Mouse (Mus musculus): ENCODE measurements around the gene Mtus2. TPM values are rescaled to one million over a fixed set of nuclear protein-coding genes. Genes with fewer than 3 reads are reported as not detected.

Mtus2 gene
- polyA plus RNA-seq, 1 experiment from 2014 or later, result 7.4 TPM

- Histone ChIP-seq H3K27me3 (replicated peaks; ENCODE audit: control insufficient read depth, insufficient read depth, low read length) (no peaks in the 10 kb centered on the region), H3K4me2 (ENCODE audit: low read depth, low read length) (no peak overlapping the region), H3K36me3 (ENCODE audit: control insufficient read depth, insufficient read depth, low read length) (no peaks in the 10 kb centered on the region), H3K4me1 (ENCODE audit: control insufficient read depth, insufficient read depth, low read length) (no peaks in the 10 kb centered on the region), H3K27ac (replicated peaks; ENCODE audit: low read depth, low read length) (no peak overlapping the region), H3K9me3 (ENCODE audit: control insufficient read depth, low read length) (no peaks in the 10 kb centered on the region), H3K4me3 (ENCODE audit: low read depth, low read length) (no peak overlapping the region), H3K9ac (ENCODE audit: low read depth, low read length) (no peak overlapping the region)
- WGBS, result 47% methylated on average over 9 of the region's 9 CpGs
- ATAC-seq (ENCODE audit: low read depth) (no peak), DNase-seq (ENCODE audit: low spot score) (no peak)
Measured at GRCm38 (mm10) chr5:148236616-148237015, 279.5 kb downstream of the Mtus2 start.

DNA sequence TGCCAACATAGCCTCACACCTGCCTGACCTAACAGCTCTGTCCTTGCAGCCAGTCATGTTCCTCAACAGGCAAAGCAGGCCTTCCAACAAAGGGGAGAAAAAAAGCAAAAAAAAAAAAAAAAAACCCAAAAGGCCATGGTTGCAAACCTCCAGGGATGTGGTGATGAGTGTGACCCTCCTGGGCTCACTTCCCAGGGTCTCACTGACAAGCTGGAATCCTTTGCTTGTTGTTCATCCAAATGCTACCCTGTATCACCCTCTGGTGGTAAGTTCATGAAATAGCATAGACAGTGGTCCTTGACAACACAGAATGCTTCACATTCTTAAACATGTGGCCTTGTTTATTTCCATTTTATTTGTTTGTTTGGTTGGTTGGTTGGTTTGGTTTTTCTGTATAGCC, 281.9 kb downstream of the Mtus2 start:
- ATAC-seq (ENCODE audit: low read depth), result no peak
- H3K9me3 ChIP-seq (ENCODE audit: control insufficient read depth, low read length), result no peaks in the 10 kb centered on the region
- H3K4me3 ChIP-seq (ENCODE audit: low read depth, low read length), result no peak overlapping the region
- no peak overlapping the region for H3K9ac ChIP-seq (ENCODE audit: low read depth, low read length)
- H3K36me3 ChIP-seq (ENCODE audit: control insufficient read depth, insufficient read depth, low read length), result no peaks in the 10 kb centered on the region
- DNase-seq (ENCODE audit: low spot score), result peak; percentile 74
- H3K27ac ChIP-seq (replicated peaks; ENCODE audit: low read depth, low read length), result no peak overlapping the region
- H3K4me2 ChIP-seq (ENCODE audit: low read depth, low read length), result no peak overlapping the region
- no peaks in the 10 kb centered on the region for H3K4me1 ChIP-seq (ENCODE audit: control insufficient read depth, insufficient read depth, low read length)
- no peaks in the 10 kb centered on the region for H3K27me3 ChIP-seq (replicated peaks; ENCODE audit: control insufficient read depth, insufficient read depth, low read length)

GRCm38 (mm10) chr5:148239757-148240156, 282.6 kb downstream of the Mtus2 start:
- ATAC-seq (ENCODE audit: low read depth) (no peak), DNase-seq (ENCODE audit: low spot score) (no peak)
- Histone ChIP-seq H3K9ac (ENCODE audit: low read depth, low read length) (no peak overlapping the region), H3K4me1 (ENCODE audit: control insufficient read depth, insufficient read depth, low read length) (no peaks in the 10 kb centered on the region), H3K4me3 (ENCODE audit: low read depth, low read length) (no peak overlapping the region), H3K36me3 (ENCODE audit: control insufficient read depth, insufficient read depth, low read length) (no peaks in the 10 kb centered on the region), H3K9me3 (ENCODE audit: control insufficient read depth, low read length) (no peaks in the 10 kb centered on the region), H3K27me3 (replicated peaks; ENCODE audit: control insufficient read depth, insufficient read depth, low read length) (no peaks in the 10 kb centered on the region), H3K27ac (replicated peaks; ENCODE audit: low read depth, low read length) (no peak overlapping the region), H3K4me2 (ENCODE audit: low read depth, low read length) (no peak overlapping the region)
- WGBS, result 28% methylated on average over 2 of the region's 2 CpGs

DNA sequence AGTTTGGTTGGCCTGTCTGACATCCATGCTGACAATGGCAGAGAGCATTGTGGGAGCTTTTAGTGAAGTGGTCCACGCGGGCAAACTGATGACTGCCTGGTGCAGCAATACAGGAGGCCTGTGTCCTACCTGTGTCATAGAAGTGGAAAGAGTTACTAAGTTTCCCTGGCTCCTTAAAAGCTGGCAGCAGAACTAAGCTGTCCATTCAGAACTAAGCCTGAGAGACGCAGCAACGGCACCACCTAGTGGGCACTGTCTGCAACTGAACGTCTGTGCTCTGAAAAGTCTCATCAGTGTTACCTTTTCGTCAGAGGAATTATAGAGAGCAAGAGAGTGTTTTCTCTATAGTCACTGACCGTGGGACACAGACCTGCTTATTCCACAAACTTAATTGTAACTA, 284.8 kb downstream of the Mtus2 start:
- 6% methylated on average over 7 of the region's 7 CpGs for WGBS
- Histone ChIP-seq H3K4me3 (ENCODE audit: low read depth, low read length) (no peak overlapping the region), H3K4me2 (ENCODE audit: low read depth, low read length) (no peak overlapping the region), H3K36me3 (ENCODE audit: control insufficient read depth, insufficient read depth, low read length) (no peaks in the 10 kb centered on the region), H3K9me3 (ENCODE audit: control insufficient read depth, low read length) (no peaks in the 10 kb centered on the region), H3K9ac (ENCODE audit: low read depth, low read length) (no peak overlapping the region), H3K4me1 (ENCODE audit: control insufficient read depth, insufficient read depth, low read length) (no peaks in the 10 kb centered on the region), H3K27ac (replicated peaks; ENCODE audit: low read depth, low read length) (no peak overlapping the region), H3K27me3 (replicated peaks; ENCODE audit: control insufficient read depth, insufficient read depth, low read length) (no peaks in the 10 kb centered on the region)
- ATAC-seq (ENCODE audit: low read depth) (peak; percentile 44), DNase-seq (ENCODE audit: low spot score) (peak; percentile 74)

DNA sequence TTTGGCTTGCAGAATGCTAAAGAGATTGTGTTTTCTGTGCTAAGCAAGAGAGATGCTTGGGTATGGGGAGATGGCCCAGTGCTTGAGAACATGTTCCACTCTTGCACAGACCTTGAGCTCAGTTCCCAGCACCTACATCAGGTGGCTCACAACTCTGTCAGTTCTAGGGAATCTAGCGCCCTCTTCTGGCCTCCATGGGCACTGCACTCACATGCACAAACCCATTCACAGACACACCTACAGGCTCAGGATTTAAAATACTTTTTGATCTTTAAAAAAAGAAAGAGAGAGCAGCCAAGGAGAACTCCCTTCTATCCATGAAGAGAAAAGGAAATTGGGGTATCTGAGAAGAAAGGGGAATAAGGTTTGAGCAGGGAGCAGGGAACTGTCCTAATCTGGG, 287.4 kb downstream of the Mtus2 start:
- Histone ChIP-seq H3K4me1 (ENCODE audit: control insufficient read depth, insufficient read depth, low read length) (0 out of 2 replicates have a peak, but pooled peaks cover 5% of the 10 kb centered on the region), H3K27ac (replicated peaks; ENCODE audit: low read depth, low read length) (no peak overlapping the region), H3K36me3 (ENCODE audit: control insufficient read depth, insufficient read depth, low read length) (no peaks in the 10 kb centered on the region), H3K4me2 (ENCODE audit: low read depth, low read length) (no peak overlapping the region), H3K9ac (ENCODE audit: low read depth, low read length) (no peak overlapping the region), H3K27me3 (replicated peaks; ENCODE audit: control insufficient read depth, insufficient read depth, low read length) (no peaks in the 10 kb centered on the region), H3K4me3 (ENCODE audit: low read depth, low read length) (no peak overlapping the region), H3K9me3 (ENCODE audit: control insufficient read depth, low read length) (no peaks in the 10 kb centered on the region)
- DNase-seq (ENCODE audit: low spot score) (no peak), ATAC-seq (ENCODE audit: low read depth) (no peak)
- 35% methylated on average over 1 of the region's 1 CpGs for WGBS

GRCm38 (mm10) chr5:148245386-148245785, 288.3 kb downstream of the Mtus2 start:
- Histone ChIP-seq H3K4me1 (ENCODE audit: control insufficient read depth, insufficient read depth, low read length) (0 out of 2 replicates have a peak, but pooled peaks cover 5% of the 10 kb centered on the region), H3K4me3 (ENCODE audit: low read depth, low read length) (no peak overlapping the region), H3K27me3 (replicated peaks; ENCODE audit: control insufficient read depth, insufficient read depth, low read length) (no peaks in the 10 kb centered on the region), H3K9ac (ENCODE audit: low read depth, low read length) (no peak overlapping the region), H3K9me3 (ENCODE audit: control insufficient read depth, low read length) (no peaks in the 10 kb centered on the region), H3K27ac (replicated peaks; ENCODE audit: low read depth, low read length) (no peak overlapping the region), H3K4me2 (ENCODE audit: low read depth, low read length) (no peak overlapping the region), H3K36me3 (ENCODE audit: control insufficient read depth, insufficient read depth, low read length) (no peaks in the 10 kb centered on the region)
- DNase-seq (ENCODE audit: low spot score) (no peak), ATAC-seq (ENCODE audit: low read depth) (no peak)
- 91% methylated on average over 2 of the region's 2 CpGs for WGBS

- no peaks in the 10 kb centered on the region for H3K36me3 ChIP-seq (ENCODE audit: control insufficient read depth, insufficient read depth, low read length)
- H3K4me1 ChIP-seq (ENCODE audit: control insufficient read depth, insufficient read depth, low read length), result 0 out of 2 replicates have a peak, but pooled peaks cover 5% of the 10 kb centered on the region
- no peak overlapping the region for H3K4me2 ChIP-seq (ENCODE audit: low read depth, low read length)
- H3K27me3 ChIP-seq (replicated peaks; ENCODE audit: control insufficient read depth, insufficient read depth, low read length), result no peaks in the 10 kb centered on the region
- no peak for DNase-seq (ENCODE audit: low spot score)
- H3K9ac ChIP-seq (ENCODE audit: low read depth, low read length), result no peak overlapping the region
- ATAC-seq (ENCODE audit: low read depth), result peak; percentile 53; the same call in 1 of the 2 replicates
- H3K9me3 ChIP-seq (ENCODE audit: control insufficient read depth, low read length), result no peaks in the 10 kb centered on the region
- WGBS, result 11% methylated on average over 2 of the region's 2 CpGs
- no peak overlapping the region for H3K27ac ChIP-seq (replicated peaks; ENCODE audit: low read depth, low read length)
- no peak overlapping the region for H3K4me3 ChIP-seq (ENCODE audit: low read depth, low read length)
Measured at GRCm38 (mm10) chr5:148248236-148248635, 291.1 kb downstream of the Mtus2 start.

- 0 out of 2 replicates have a peak, but pooled peaks cover 5% of the 10 kb centered on the region for H3K4me1 ChIP-seq (ENCODE audit: control insufficient read depth, insufficient read depth, low read length)
- ATAC-seq (ENCODE audit: low read depth) (no peak), DNase-seq (ENCODE audit: low spot score) (no peak)
- no peaks in the 10 kb centered on the region for H3K27me3 ChIP-seq (replicated peaks; ENCODE audit: control insufficient read depth, insufficient read depth, low read length)
- H3K36me3 ChIP-seq (ENCODE audit: control insufficient read depth, insufficient read depth, low read length), result no peaks in the 10 kb centered on the region
- H3K4me2 ChIP-seq (ENCODE audit: low read depth, low read length), result no peak overlapping the region
- H3K4me3 ChIP-seq (ENCODE audit: low read depth, low read length), result no peak overlapping the region
- no peaks in the 10 kb centered on the region for H3K9me3 ChIP-seq (ENCODE audit: control insufficient read depth, low read length)
- H3K9ac ChIP-seq (ENCODE audit: low read depth, low read length), result no peak overlapping the region
- H3K27ac ChIP-seq (replicated peaks; ENCODE audit: low read depth, low read length), result no peak overlapping the region
Measured at GRCm38 (mm10) chr5:148251847-148252246, 294.7 kb downstream of the Mtus2 start.

DNA sequence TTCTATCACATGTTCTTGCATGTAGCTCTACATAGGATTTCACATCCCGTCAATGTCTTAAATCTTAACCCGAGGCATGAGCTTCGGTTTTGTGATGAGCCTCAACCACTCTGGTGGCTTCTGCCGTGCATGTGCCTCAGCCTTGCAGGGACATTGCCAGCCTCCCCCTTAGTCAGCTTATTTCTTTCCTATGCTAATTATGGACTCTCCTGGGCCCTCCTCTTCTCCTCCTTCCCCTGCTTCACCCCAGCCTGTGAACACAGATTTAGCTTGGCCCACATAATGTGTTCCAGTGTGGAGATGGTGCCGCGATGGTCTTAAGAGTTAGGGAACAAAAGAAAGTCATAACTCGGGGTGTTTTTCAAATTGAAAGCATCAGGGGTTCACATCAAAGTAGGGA, 304.9 kb downstream of the Mtus2 start:
- 77% methylated on average over 7 of the region's 7 CpGs for WGBS
- no peaks in the 10 kb centered on the region for H3K36me3 ChIP-seq (ENCODE audit: control insufficient read depth, insufficient read depth, low read length)
- no peak for ATAC-seq (ENCODE audit: low read depth)

More for the DNA sequence above, 304.9 kb downstream of the Mtus2 start:
- Histone ChIP-seq H3K9ac (ENCODE audit: low read depth, low read length) (no peak overlapping the region), H3K9me3 (ENCODE audit: control insufficient read depth, low read length) (0 out of 2 replicates have a peak, but pooled peaks cover 6% of the 10 kb centered on the region), H3K27me3 (replicated peaks; ENCODE audit: control insufficient read depth, insufficient read depth, low read length) (peaks cover 6% of the 10 kb centered on the region), H3K4me3 (ENCODE audit: low read depth, low read length) (no peak overlapping the region), H3K4me2 (ENCODE audit: low read depth, low read length) (no peak overlapping the region), H3K4me1 (ENCODE audit: control insufficient read depth, insufficient read depth, low read length) (no peaks in the 10 kb centered on the region), H3K27ac (replicated peaks; ENCODE audit: low read depth, low read length) (no peak overlapping the region)
- no peak for DNase-seq (ENCODE audit: low spot score)
